Mouse (Mus musculus): Measurements from ENCODE around the gene Cbr1. TPM values are rescaled to one million over a fixed set of nuclear protein-coding genes. Genes with fewer than 3 reads are reported as not detected.

Cbr1 gene
- total RNA-seq, 2 experiments from 2014 or later: 67.9 to 76.2 TPM

Other genes with a start within 250 kb of the Cbr1 start
- gene Setd4, start 1.8 kb upstream of the Cbr1 start, total RNA-seq (2021): 10 to 100 TPM in 1 of 2 experiments, 1 to 10 TPM in 1; 7.0 to 11.6 TPM
- 1 to 10 TPM; 3.5 to 3.6 TPM for gene Gm5678, start 22.2 kb downstream of the Cbr1 start, total RNA-seq (2021)
- 10 to 100 TPM; 18.1 to 19.7 TPM for gene Cbr3, start 77.4 kb downstream of the Cbr1 start, total RNA-seq (2021)
- 100 to 1,000 TPM; 101 to 104 TPM for gene Dop1b, start 106.1 kb downstream of the Cbr1 start, total RNA-seq (2021)
- 10 to 100 TPM; 29.2 to 29.9 TPM for gene Morc3, start 226.3 kb downstream of the Cbr1 start, total RNA-seq (2021)